Mouse (Mus musculus): Measurements from ENCODE around the gene Cfap77. TPM values are rescaled to one million over a fixed set of nuclear protein-coding genes. Genes with fewer than 3 reads are reported as not detected.
A peak's percentile ranks its signal among the peaks of the same experiment; 100 is the strongest.

Cfap77 gene
- polyA plus RNA-seq, 1 experiment, result 0.12 TPM

DNA sequence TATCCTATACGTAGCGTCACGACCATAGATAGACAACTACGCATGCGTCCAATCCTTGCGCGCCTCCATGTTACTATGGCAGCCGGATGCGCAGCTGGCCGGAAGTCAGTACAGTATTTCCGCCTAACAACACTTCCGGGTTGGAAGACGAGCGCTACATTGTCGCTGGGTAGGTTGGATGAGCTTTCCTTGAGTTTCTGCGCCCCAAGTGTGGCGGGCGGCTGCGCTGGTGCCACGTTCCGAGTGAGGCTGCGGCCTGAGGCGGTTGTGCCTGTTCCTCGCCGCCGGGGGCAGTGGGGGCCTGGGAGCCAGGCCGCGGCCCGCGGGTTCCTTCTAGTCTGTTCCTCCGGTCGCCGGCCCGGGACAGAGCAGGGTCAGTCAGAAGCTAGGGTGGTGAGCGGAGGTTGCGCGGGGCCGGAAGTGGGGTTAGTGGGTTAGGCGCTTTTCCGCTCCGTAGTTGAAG lies 5.3 kb upstream of the Cfap77 start, which contains the start of gene Ttf1:
TSS of gene Ttf1 (plus strand) at position 128 of the 463 bp plus-strand sequence.
- TF ChIP-seq MYOD1 (IDR thresholded peaks at IDR 0.05; ENCODE audit: control insufficient read depth, insufficient read length, low read depth), result no peak
- TF ChIP-seq USF1 (IDR thresholded peaks at IDR 0.05; ENCODE audit: low read depth), result peak; percentile 3
- TF ChIP-seq MAX (IDR thresholded peaks at IDR 0.05), result peak; percentile 51

DNA sequence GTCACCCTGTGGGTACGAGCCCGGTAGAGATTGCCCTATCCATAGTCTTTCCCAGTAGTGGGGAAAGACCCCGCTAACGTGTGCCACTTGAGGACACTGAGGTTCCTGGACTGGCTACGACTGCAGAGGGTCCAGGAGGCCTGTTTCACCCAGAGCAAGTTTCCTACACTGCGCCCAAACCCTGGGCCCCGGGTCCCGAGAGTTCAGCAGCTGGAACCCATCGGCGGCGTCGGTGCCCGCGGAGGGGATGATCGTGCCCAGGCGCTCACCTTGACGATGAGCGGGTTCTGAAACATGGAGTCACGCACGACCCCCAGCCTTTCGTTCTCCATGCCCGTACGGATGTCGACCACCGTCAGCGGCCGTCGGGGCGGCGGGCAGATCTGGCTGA lies 326 bp downstream of the Cfap77 start:
- no peak overlapping the region for H3K4me3 ChIP-seq (ENCODE audit: insufficient read depth, poor library complexity, severe bottlenecking)
- no peaks in the 10 kb centered on the region for H3K79me3 ChIP-seq (ENCODE audit: low read depth)
- TF ChIP-seq MYOG (IDR thresholded peaks at IDR 0.05; ENCODE audit: control insufficient read depth, extremely low read depth, insufficient read length), result no peak
- TF ChIP-seq MYOD1 (IDR thresholded peaks at IDR 0.05; ENCODE audit: control insufficient read depth, insufficient read length, low read depth), result no peak
- no peak for TF ChIP-seq USF1 (IDR thresholded peaks at IDR 0.05; ENCODE audit: low read depth)
- no peak for TF ChIP-seq CEBPB (IDR thresholded peaks at IDR 0.05; ENCODE audit: low read depth)
- no peak for TF ChIP-seq FOSL1 (IDR thresholded peaks at IDR 0.05; ENCODE audit: insufficient read depth, low read length, poor library complexity, severe bottlenecking)
- TF ChIP-seq MAX (IDR thresholded peaks at IDR 0.05), result no peak
- TF ChIP-seq CTCF (IDR thresholded peaks at IDR 0.05; ENCODE audit: control insufficient read depth, insufficient read depth, insufficient read length), result no peak
- peaks cover 7% of the 10 kb centered on the region for H3K27me3 ChIP-seq (ENCODE audit: control insufficient read depth, insufficient read depth, insufficient read length)
- no peaks in the 10 kb centered on the region for H3K79me2 ChIP-seq (ENCODE audit: control insufficient read depth, insufficient read depth)
- no peaks in the 10 kb centered on the region for H3K36me3 ChIP-seq (ENCODE audit: control insufficient read depth, insufficient read depth)
- no peak overlapping the region for H3ac ChIP-seq (ENCODE audit: control insufficient read depth, insufficient read length, low read depth)

More for the DNA sequence above, 5.3 kb upstream of the Cfap77 start, which contains the start of gene Ttf1:
- Histone ChIP-seq H3K27me3 (ENCODE audit: control insufficient read depth, insufficient read depth, insufficient read length) (no peaks in the 10 kb centered on the region), H3ac (ENCODE audit: control insufficient read depth, insufficient read length, low read depth) (peak within 1 kb of the TSS; percentile 99), H3K36me3 (ENCODE audit: control insufficient read depth, insufficient read depth) (peaks cover 7% of the 10 kb centered on the region), H3K79me2 (ENCODE audit: control insufficient read depth, insufficient read depth) (peaks cover 34% of the 10 kb centered on the region), H3K4me3 (ENCODE audit: insufficient read depth, poor library complexity, severe bottlenecking) (peak within 1 kb of the TSS; percentile 87), H3K79me3 (ENCODE audit: low read depth) (peaks cover 20% of the 10 kb centered on the region)

DNA sequence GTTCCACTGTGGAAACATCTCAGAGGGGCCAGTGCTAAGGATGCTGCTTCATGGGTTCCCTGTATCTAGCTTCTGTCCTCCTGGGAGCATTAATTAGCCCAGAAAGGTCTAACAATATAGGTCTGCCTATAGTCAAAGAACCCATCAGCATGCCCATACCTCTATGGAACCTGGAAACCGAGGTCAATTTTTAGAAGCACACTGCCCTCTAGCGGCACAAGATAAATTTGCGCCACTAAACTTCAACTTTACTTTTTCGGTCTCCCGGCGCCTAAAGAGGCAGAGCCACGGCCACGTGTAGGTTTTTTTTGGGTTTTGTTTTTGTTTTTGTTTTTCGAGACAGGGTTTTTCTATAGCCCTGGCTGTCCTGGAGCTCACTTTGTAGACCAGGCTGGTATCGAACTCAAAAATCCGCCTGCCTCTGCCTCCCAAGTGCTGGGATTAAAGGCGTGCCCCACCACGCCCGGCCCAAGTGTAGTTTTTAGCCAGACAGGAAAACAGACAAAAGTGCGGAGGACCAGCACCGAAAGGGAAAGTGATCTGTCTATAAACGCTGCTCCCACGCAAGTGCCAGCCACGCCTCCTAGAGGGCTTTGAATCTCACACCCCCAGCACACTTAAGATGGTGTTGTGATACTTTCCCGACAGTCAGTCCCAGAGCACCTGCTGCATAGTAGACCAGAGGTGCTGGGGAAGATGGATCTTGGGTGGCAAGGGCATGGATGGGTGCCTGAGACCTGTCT lies 893 bp downstream of the Cfap77 start:
- Histone ChIP-seq H3K36me3 (ENCODE audit: control insufficient read depth, insufficient read depth) (no peaks in the 10 kb centered on the region), H3ac (ENCODE audit: control insufficient read depth, insufficient read length, low read depth) (no peak overlapping the region), H3K79me2 (ENCODE audit: control insufficient read depth, insufficient read depth) (no peaks in the 10 kb centered on the region), H3K79me3 (ENCODE audit: low read depth) (no peaks in the 10 kb centered on the region), H3K27me3 (ENCODE audit: control insufficient read depth, insufficient read depth, insufficient read length) (peaks cover 7% of the 10 kb centered on the region), H3K4me3 (ENCODE audit: insufficient read depth, poor library complexity, severe bottlenecking) (no peak overlapping the region)
- TF ChIP-seq MYOD1 (IDR thresholded peaks at IDR 0.05; ENCODE audit: control insufficient read depth, insufficient read length, low read depth) (no peak), CTCF (IDR thresholded peaks at IDR 0.05; ENCODE audit: control insufficient read depth, insufficient read depth, insufficient read length) (no peak), MAX (IDR thresholded peaks at IDR 0.05) (no peak), CEBPB (IDR thresholded peaks at IDR 0.05; ENCODE audit: low read depth) (no peak), FOSL1 (IDR thresholded peaks at IDR 0.05; ENCODE audit: insufficient read depth, low read length, poor library complexity, severe bottlenecking) (no peak), MYOG (IDR thresholded peaks at IDR 0.05; ENCODE audit: control insufficient read depth, extremely low read depth, insufficient read length) (no peak), USF1 (IDR thresholded peaks at IDR 0.05; ENCODE audit: low read depth) (no peak)

DNA sequence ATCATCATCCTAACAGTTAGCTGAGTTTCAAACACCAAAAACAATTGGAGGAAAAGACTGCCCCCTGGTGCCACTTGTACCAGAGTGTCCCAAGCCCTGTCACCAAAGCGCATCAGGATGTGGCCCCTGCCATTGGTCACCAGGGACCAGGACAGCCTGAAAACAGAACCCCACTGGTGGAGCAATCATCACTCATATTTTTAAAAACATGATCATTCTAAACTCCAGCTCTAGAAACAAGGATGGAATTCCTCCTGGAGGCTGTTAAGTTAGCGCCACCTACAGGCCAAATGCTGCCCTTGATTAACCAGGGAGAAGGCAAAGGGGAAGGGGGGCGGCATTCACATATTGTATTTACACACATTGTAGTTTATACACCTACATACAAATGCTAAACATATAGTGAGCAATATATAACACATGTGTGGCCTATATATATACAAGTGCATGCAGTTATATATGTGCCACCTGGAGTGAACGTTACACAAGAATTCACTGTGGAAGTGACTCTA lies 1.9 kb downstream of the Cfap77 start:
- H3K4me3 ChIP-seq (ENCODE audit: insufficient read depth, poor library complexity, severe bottlenecking), result no peak overlapping the region
- H3K36me3 ChIP-seq (ENCODE audit: control insufficient read depth, insufficient read depth), result no peaks in the 10 kb centered on the region
- TF ChIP-seq USF1 (IDR thresholded peaks at IDR 0.05; ENCODE audit: low read depth), result no peak
- peak; percentile 60 for TF ChIP-seq CTCF (IDR thresholded peaks at IDR 0.05; ENCODE audit: control insufficient read depth, insufficient read depth, insufficient read length)
- H3ac ChIP-seq (ENCODE audit: control insufficient read depth, insufficient read length, low read depth), result no peak overlapping the region
- H3K79me3 ChIP-seq (ENCODE audit: low read depth), result no peaks in the 10 kb centered on the region
- H3K79me2 ChIP-seq (ENCODE audit: control insufficient read depth, insufficient read depth), result no peaks in the 10 kb centered on the region
- peaks cover 15% of the 10 kb centered on the region for H3K27me3 ChIP-seq (ENCODE audit: control insufficient read depth, insufficient read depth, insufficient read length)

DNA sequence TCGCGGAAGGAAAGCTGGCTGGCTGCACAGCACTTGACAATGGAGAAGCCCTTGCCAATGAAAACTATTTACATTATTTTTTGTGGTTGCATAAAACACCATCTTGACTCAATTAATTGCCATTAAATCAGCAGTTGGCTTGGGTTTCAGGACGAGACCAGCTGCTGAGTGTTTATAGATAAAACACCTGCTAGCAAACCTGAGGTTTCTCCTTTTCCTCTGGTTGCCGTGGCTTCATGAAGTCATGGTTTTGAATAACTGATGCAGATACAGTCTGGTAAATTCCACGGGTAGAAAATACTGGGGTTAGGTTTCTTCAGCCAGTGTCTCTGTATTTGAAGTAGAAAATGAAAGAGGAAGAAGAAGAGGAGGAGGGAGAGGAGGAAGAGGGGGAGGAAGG lies 2.9 kb downstream of the Cfap77 start:
- no peaks in the 10 kb centered on the region for H3K36me3 ChIP-seq (ENCODE audit: control insufficient read depth, insufficient read depth)
- peaks cover 24% of the 10 kb centered on the region for H3K27me3 ChIP-seq (ENCODE audit: control insufficient read depth, insufficient read depth, insufficient read length)
- H3K79me2 ChIP-seq (ENCODE audit: control insufficient read depth, insufficient read depth), result no peaks in the 10 kb centered on the region
- no peaks in the 10 kb centered on the region for H3K79me3 ChIP-seq (ENCODE audit: low read depth)
- TF ChIP-seq USF1 (IDR thresholded peaks at IDR 0.05; ENCODE audit: low read depth) (no peak), MYOG (IDR thresholded peaks at IDR 0.05; ENCODE audit: control insufficient read depth, extremely low read depth, insufficient read length) (no peak), MYOD1 (IDR thresholded peaks at IDR 0.05; ENCODE audit: control insufficient read depth, insufficient read length, low read depth) (peak; percentile 5), CEBPB (IDR thresholded peaks at IDR 0.05; ENCODE audit: low read depth) (no peak), FOSL1 (IDR thresholded peaks at IDR 0.05; ENCODE audit: insufficient read depth, low read length, poor library complexity, severe bottlenecking) (no peak), CTCF (IDR thresholded peaks at IDR 0.05; ENCODE audit: control insufficient read depth, insufficient read depth, insufficient read length) (no peak)
- H3ac ChIP-seq (ENCODE audit: control insufficient read depth, insufficient read length, low read depth), result no peak overlapping the region
- no peak overlapping the region for H3K4me3 ChIP-seq (ENCODE audit: insufficient read depth, poor library complexity, severe bottlenecking)

GRCm38 (mm10) chr2:29046151-29046550 lies 8.7 kb downstream of the Cfap77 start:
- no peaks in the 10 kb centered on the region for H3K79me2 ChIP-seq (ENCODE audit: control insufficient read depth, insufficient read depth)
- H3ac ChIP-seq (ENCODE audit: control insufficient read depth, insufficient read length, low read depth), result no peak overlapping the region
- no peak overlapping the region for H3K4me3 ChIP-seq (ENCODE audit: insufficient read depth, poor library complexity, severe bottlenecking)
- H3K36me3 ChIP-seq (ENCODE audit: control insufficient read depth, insufficient read depth), result no peaks in the 10 kb centered on the region
- no peak for TF ChIP-seq CTCF (IDR thresholded peaks at IDR 0.05; ENCODE audit: control insufficient read depth, insufficient read depth, insufficient read length)
- no peak for TF ChIP-seq FOSL1 (IDR thresholded peaks at IDR 0.05; ENCODE audit: insufficient read depth, low read length, poor library complexity, severe bottlenecking)
- TF ChIP-seq MYOD1 (IDR thresholded peaks at IDR 0.05; ENCODE audit: control insufficient read depth, insufficient read length, low read depth), result no peak
- TF ChIP-seq USF1 (IDR thresholded peaks at IDR 0.05; ENCODE audit: low read depth), result no peak
- TF ChIP-seq MAX (IDR thresholded peaks at IDR 0.05), result no peak
- TF ChIP-seq CEBPB (IDR thresholded peaks at IDR 0.05; ENCODE audit: low read depth), result no peak
- no peak for TF ChIP-seq MYOG (IDR thresholded peaks at IDR 0.05; ENCODE audit: control insufficient read depth, extremely low read depth, insufficient read length)
- H3K27me3 ChIP-seq (ENCODE audit: control insufficient read depth, insufficient read depth, insufficient read length), result peaks cover 68% of the 10 kb centered on the region
- no peaks in the 10 kb centered on the region for H3K79me3 ChIP-seq (ENCODE audit: low read depth)
